Mouse (Mus musculus): ENCODE data around the gene Rbfox1. TPM values are rescaled to one million over a fixed set of nuclear protein-coding genes. Genes with fewer than 3 reads are reported as not detected.

Rbfox1 gene
- polyA plus RNA-seq, 1 experiment, result not detected

DNA sequence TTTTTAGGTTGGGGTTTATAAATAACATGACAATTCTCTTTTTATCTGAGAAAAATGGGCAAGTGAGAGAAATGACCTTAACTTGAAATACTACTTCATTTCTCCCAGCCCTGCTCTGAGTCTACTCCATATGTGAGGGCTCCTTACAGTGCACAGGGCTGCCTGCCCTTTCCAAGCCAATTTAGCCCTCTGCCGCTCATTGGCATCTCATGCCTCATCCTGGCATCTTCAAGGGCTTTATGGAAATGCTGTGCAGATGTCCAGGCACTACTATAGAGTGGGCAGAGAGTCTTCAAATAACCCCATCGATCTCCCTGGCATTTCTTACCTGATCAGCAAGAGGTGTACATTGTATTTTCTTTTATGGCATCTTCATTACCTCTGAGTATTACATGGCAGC is 1064.5 kb downstream of the Rbfox1 start:
- no peak for TF ChIP-seq CTCF (IDR thresholded peaks at IDR 0.05; ENCODE audit: low read depth, low read length)
- no peak for TF ChIP-seq POLR2A (IDR thresholded peaks at IDR 0.05; ENCODE audit: borderline replicate concordance, low read depth, low read length)
- Histone ChIP-seq H3K4me1 (ENCODE audit: control insufficient read depth, insufficient read depth, low read length) (no peaks in the 10 kb centered on the region), H3K27ac (ENCODE audit: insufficient read depth, low read depth, low read length) (no peak overlapping the region)

DNA sequence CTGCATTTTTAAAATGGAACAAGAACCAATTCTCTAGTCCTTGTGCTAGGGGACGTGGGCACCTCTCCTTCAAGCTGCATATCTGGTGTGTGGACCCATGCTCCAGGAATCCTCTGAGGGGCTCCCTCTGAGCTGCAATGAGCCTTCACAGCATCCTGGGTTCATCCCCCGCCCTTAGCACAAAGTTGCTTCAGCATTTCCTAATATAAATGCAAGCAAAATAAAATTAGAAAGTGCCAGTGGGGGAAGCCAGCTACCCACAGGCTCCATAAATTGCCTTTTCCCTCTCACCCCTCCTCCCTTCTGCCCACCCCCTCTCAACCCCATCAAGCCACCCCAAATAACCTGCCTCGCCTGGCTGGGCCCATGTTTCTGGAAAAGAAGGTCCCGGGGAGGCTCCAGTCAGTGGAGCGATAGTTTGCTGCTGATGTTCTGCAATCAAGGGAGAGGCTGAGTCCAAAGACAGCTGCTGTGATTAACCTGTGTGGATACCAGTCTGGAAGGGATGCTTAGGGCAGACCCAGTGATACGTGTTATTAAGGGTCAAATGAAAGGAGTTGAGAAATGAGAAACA is 1070.0 kb downstream of the Rbfox1 start:
- Histone ChIP-seq H3K27ac (ENCODE audit: insufficient read depth, low read depth, low read length) (no peak overlapping the region), H3K4me1 (ENCODE audit: control insufficient read depth, insufficient read depth, low read length) (no peaks in the 10 kb centered on the region), H3K4me3 (ENCODE audit: insufficient read depth, low read length) (no peak overlapping the region)
- TF ChIP-seq CTCF (IDR thresholded peaks at IDR 0.05; ENCODE audit: low read depth, low read length) (no peak), POLR2A (IDR thresholded peaks at IDR 0.05; ENCODE audit: borderline replicate concordance, low read depth, low read length) (no peak)

More for the DNA sequence above, 1064.5 kb downstream of the Rbfox1 start:
- H3K4me3 ChIP-seq (ENCODE audit: insufficient read depth, low read length), result no peak overlapping the region

DNA sequence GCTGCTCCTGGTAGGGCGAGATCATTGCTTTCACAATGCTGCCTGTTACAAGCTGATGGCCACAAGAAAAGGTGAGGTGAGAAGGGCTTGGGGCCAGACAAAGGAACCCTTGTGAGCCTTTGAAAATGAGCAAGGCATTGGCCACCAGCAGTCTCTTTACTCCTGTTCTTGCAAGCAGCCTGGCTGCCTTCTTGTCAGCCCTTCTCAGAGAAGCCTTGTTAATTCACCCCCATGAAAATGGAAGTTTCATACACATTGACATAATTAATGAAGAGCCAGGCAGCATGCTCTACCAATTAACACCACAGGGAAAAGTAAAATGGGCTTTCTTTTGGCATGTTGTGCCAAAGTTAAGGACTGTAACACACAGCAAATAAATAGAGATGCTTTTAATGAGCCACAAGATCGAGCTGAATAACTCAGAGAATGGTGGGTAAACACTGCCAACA is 1076.8 kb downstream of the Rbfox1 start:
- H3K4me1 ChIP-seq (ENCODE audit: control insufficient read depth, insufficient read depth, low read length), result no peaks in the 10 kb centered on the region
- H3K4me3 ChIP-seq (ENCODE audit: insufficient read depth, low read length), result no peak overlapping the region
- no peak for TF ChIP-seq CTCF (IDR thresholded peaks at IDR 0.05; ENCODE audit: low read depth, low read length)
- no peak for TF ChIP-seq POLR2A (IDR thresholded peaks at IDR 0.05; ENCODE audit: borderline replicate concordance, low read depth, low read length)
- H3K27ac ChIP-seq (ENCODE audit: insufficient read depth, low read depth, low read length), result no peak overlapping the region

DNA sequence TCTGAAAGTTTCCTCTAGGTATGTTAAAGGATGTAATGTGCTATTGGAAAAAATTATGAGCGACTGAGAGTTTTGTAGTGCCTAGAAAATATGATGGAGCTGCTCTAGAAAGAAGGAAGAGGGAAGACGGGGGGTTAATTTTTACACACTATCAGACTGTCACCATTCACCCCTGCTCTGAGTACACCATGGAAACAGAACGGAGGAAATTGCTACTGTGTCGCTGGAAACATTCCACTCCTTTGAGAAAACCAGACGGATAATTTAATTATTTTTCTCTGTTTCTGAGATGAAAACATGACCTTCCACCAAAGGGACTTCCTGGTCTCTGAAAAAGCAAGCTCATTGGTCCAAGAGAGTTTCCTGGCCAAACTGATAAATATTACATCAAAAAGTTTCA is 1077.4 kb downstream of the Rbfox1 start:
- no peaks in the 10 kb centered on the region for H3K4me1 ChIP-seq (ENCODE audit: control insufficient read depth, insufficient read depth, low read length)
- no peak overlapping the region for H3K4me3 ChIP-seq (ENCODE audit: insufficient read depth, low read length)
- no peak overlapping the region for H3K27ac ChIP-seq (ENCODE audit: insufficient read depth, low read depth, low read length)
- TF ChIP-seq POLR2A (IDR thresholded peaks at IDR 0.05; ENCODE audit: borderline replicate concordance, low read depth, low read length) (no peak), CTCF (IDR thresholded peaks at IDR 0.05; ENCODE audit: low read depth, low read length) (no peak)

GRCm38 (mm10) chr16:6963533-6963932 is 1078.4 kb downstream of the Rbfox1 start:
- no peak for TF ChIP-seq CTCF (IDR thresholded peaks at IDR 0.05; ENCODE audit: low read depth, low read length)
- H3K27ac ChIP-seq (ENCODE audit: insufficient read depth, low read depth, low read length), result no peak overlapping the region
- no peaks in the 10 kb centered on the region for H3K4me1 ChIP-seq (ENCODE audit: control insufficient read depth, insufficient read depth, low read length)
- H3K4me3 ChIP-seq (ENCODE audit: insufficient read depth, low read length), result no peak overlapping the region

DNA sequence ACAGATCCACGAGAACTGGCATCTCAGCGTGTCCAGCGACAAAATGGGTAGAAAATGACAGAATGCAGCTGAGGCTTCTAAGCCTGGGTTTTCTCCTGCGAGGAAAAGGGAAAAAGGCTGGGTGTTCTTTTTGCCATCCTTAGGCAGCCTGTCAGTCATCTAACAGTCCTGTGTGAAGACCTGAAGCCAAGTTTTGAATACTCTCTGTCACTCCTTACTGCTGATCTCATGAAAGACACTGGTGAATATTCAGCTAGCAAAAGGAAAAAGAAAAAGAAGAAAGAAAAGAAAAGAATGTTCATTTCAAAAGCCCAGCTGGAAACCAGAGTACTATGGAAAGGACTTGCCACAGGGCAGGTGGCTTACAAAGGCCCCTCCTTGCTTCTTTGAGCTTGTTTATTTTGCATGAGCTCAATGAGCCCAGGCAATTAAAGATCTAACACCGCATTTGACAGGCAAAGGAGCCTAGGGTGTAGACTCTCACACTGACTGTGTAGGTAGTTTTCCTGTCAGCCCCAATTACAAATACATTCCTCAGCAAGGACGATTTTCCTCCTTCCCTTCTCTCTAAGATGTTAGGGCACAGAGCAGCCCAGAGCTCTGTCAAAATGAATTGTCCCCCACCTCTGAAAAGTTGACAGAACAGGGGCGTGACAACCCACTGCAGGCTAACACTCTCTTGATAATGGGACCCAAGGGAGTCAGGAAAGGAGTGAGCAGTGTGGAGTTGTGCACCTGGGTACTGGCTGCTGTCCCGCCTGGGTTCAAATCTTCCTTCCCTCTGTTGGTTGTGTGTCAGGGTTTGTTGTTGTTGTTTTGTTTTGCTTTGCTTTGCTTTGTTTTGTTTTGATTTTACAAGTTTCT is 1079.8 kb downstream of the Rbfox1 start:
- Histone ChIP-seq H3K4me1 (ENCODE audit: control insufficient read depth, insufficient read depth, low read length) (no peaks in the 10 kb centered on the region), H3K4me3 (ENCODE audit: insufficient read depth, low read length) (no peak overlapping the region), H3K27ac (ENCODE audit: insufficient read depth, low read depth, low read length) (no peak overlapping the region)
- TF ChIP-seq CTCF (IDR thresholded peaks at IDR 0.05; ENCODE audit: low read depth, low read length), result no peak

GRCm38 (mm10) chr16:6969986-6970385 is 1084.8 kb downstream of the Rbfox1 start:
- TF ChIP-seq POLR2A (IDR thresholded peaks at IDR 0.05; ENCODE audit: borderline replicate concordance, low read depth, low read length), result no peak
- no peak for TF ChIP-seq CTCF (IDR thresholded peaks at IDR 0.05; ENCODE audit: low read depth, low read length)
- Histone ChIP-seq H3K4me1 (ENCODE audit: control insufficient read depth, insufficient read depth, low read length) (no peaks in the 10 kb centered on the region), H3K4me3 (ENCODE audit: insufficient read depth, low read length) (no peak overlapping the region), H3K27ac (ENCODE audit: insufficient read depth, low read depth, low read length) (no peak overlapping the region)

DNA sequence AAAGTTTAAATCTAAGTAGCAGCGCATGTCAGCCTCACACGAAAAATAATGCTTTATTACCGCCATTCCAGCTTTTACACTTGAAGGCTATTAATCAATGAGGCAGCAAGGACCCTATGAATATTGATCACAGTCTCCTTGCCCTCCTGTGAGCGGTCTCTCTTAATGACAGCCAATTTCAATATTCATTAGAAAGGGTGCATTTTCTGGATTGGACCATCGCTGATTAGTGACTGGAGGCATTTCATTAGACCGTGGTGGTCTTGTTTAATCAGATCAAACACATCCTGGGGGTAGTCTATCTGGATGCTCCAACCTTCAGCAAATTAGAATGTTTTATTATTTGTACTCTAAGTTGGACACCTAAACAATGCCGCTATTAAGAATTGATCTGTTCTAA is 1091.2 kb downstream of the Rbfox1 start:
- no peak for TF ChIP-seq CTCF (IDR thresholded peaks at IDR 0.05; ENCODE audit: low read depth, low read length)
- Histone ChIP-seq H3K4me1 (ENCODE audit: control insufficient read depth, insufficient read depth, low read length) (no peaks in the 10 kb centered on the region), H3K27ac (ENCODE audit: insufficient read depth, low read depth, low read length) (no peak overlapping the region), H3K4me3 (ENCODE audit: insufficient read depth, low read length) (no peak overlapping the region)

DNA sequence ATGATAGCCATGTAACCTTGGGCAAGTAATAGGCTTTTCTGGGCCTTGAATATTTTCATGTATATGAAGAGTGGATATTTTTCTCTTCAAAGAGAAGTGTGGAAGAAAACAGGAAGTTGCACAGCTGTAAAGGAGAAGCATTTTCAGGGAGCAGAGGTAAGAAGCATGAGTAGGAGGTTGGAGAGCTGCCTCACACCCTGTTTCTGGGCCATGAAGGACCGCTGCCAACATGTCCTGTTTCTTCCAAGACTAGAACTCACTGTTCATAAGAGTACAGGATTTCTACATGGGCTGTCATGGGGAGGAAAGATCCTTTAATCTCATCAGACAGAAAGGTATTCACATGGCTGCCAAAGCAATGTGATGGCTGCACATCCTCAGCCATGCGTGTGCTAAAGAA is 1098.8 kb downstream of the Rbfox1 start:
- Histone ChIP-seq H3K4me1 (ENCODE audit: control insufficient read depth, insufficient read depth, low read length) (no peaks in the 10 kb centered on the region), H3K4me3 (ENCODE audit: insufficient read depth, low read length) (no peak overlapping the region), H3K27ac (ENCODE audit: insufficient read depth, low read depth, low read length) (no peak overlapping the region)
- TF ChIP-seq POLR2A (IDR thresholded peaks at IDR 0.05; ENCODE audit: borderline replicate concordance, low read depth, low read length) (no peak), CTCF (IDR thresholded peaks at IDR 0.05; ENCODE audit: low read depth, low read length) (no peak)

- no peaks in the 10 kb centered on the region for H3K4me1 ChIP-seq (ENCODE audit: control insufficient read depth, insufficient read depth, low read length)
- H3K27ac ChIP-seq (ENCODE audit: insufficient read depth, low read depth, low read length), result no peak overlapping the region
- no peak overlapping the region for H3K4me3 ChIP-seq (ENCODE audit: insufficient read depth, low read length)
- TF ChIP-seq CTCF (IDR thresholded peaks at IDR 0.05; ENCODE audit: low read depth, low read length), result no peak
These were observed 1100.9 kb downstream of the Rbfox1 start for GRCm38 (mm10) chr16:6986031-6986430.

All from bone marrow macrophage, adult 2 months (primary cell).